Mouse (Mus musculus): ENCODE data around the gene Ssh3.

- TF ChIP-seq CTCF (IDR thresholded peaks at IDR 0.05; ENCODE audit: low read depth, low read length) (no peak), GATA1 (IDR thresholded peaks at IDR 0.05; ENCODE audit: borderline replicate concordance, low read length) (no peak)
These were observed 34.1 kb upstream of the Ssh3 start for GRCm38 (mm10) chr19:4302936-4303639.
